ENCODE assay signal across 10 mouse cellular contexts in genomic region chr10:80383431-80383830, GRCm38 (mm10). TPM values are rescaled to one million over a fixed set of nuclear protein-coding genes. Genes with fewer than 3 reads are reported as not detected.
DNase-seq lines count a peak whose midpoint lies in the region; ATAC-seq and TF ChIP-seq lines count a peak whose summit lies in the region.
"Had no signal": no experiment of that assay in that cellular context is flagged by ENCODE, and none has a peak within 500 bp of the region (broad histone marks: within the 10 kb centered on the region; RNA-seq: fewer than 3 reads in every experiment).

No protein-coding gene starts in this region.

- H3K9me3 ChIP-seq in liver, embryonic 14.5 days (ENCODE audit: control insufficient read depth, low read length) = no peaks in the 10 kb centered on the region
- no peaks in the 10 kb centered on the region for H3K9me3 ChIP-seq in stomach, postnatal 0 days (ENCODE audit: control insufficient read depth, low read length)

- no peaks in the 10 kb centered on the region; the same call in 1 of the 2 replicates for H3K27me3 ChIP-seq in liver, embryonic 14.5 days (ENCODE audit: control insufficient read depth, insufficient read depth, low read length)
- H3K27me3 ChIP-seq in stomach, postnatal 0 days (ENCODE audit: control insufficient read depth, insufficient read depth, low read length) = no peaks in the 10 kb centered on the region

- no peak for TF ChIP-seq EP300 in liver, embryonic 14.5 days (IDR thresholded peaks at IDR 0.05; ENCODE audit: low read depth)
- TF ChIP-seq EP300 in stomach, postnatal 0 days (optimal IDR thresholded peaks at IDR 0.05) = no peak

- peak; percentile 39 for DNase-seq in adrenal gland, postnatal 10 days
- DNase-seq in adrenal gland, adult 8-10 months = no peak
- no peak for DNase-seq in lung, adult 2 months
- DNase-seq in lung, postnatal 25 days (ENCODE audit: low spot score) = no peak
- no peak for DNase-seq in liver, embryonic 14.5 days (ENCODE audit: low read depth in 3 of 3, low spot score in 3 of 3)
- no peak for DNase-seq in stomach, postnatal 0 days (ENCODE audit: low spot score)
- no peak for DNase-seq in urinary bladder, postnatal 14 days (ENCODE audit: low spot score)
- DNase-seq: layer of hippocampus, adult 9-11 months; thymus, postnatal 36 days had no signal

- no peak overlapping the region for H3K4me2 ChIP-seq in liver, embryonic 14.5 days (ENCODE audit: low read depth)
- no peak overlapping the region for H3K4me2 ChIP-seq in stomach, postnatal 0 days (replicated peaks; ENCODE audit: low read depth)

- peaks cover 8% of the 10 kb centered on the region for H3K36me3 ChIP-seq in liver, embryonic 14.5 days (replicated peaks; ENCODE audit: control insufficient read depth, insufficient read depth, low read depth)
- peaks cover 16% of the 10 kb centered on the region for H3K36me3 ChIP-seq in stomach, postnatal 0 days (ENCODE audit: control insufficient read depth, insufficient read depth, low read length)

- no peak for ATAC-seq in liver, embryonic 14.5 days (ENCODE audit: insufficient read depth)
- no peak for ATAC-seq in stomach, postnatal 0 days (ENCODE audit: low FRiP score, low TSS enrichment)
- ATAC-seq in megakaryocyte-erythroid progenitor cell, adult 5-6 weeks (replicated peaks; ENCODE audit: low FRiP score, low TSS enrichment, poor library complexity, severe bottlenecking) = no peak

- 48% methylated on average over 4 of the region's 4 CpGs for WGBS in lung, adult 2 months
- WGBS in liver, embryonic 14.5 days (ENCODE audit: insufficient replicate concordance) = 75% methylated on average over 4 of the region's 4 CpGs
- 54% methylated on average over 4 of the region's 4 CpGs for whole genome bisulfite sequencing in stomach, postnatal 0 days

- no peak overlapping the region for H3K4me3 ChIP-seq in lung, adult 2 months (replicated peaks; ENCODE audit: extremely low read depth, low read depth, low read length)
- no peak overlapping the region for H3K4me3 ChIP-seq in liver, embryonic 14.5 days (ENCODE audit: insufficient read depth in 1 of 2, low read depth in 2 of 2, low read length in 2 of 2)
- no peak overlapping the region for H3K4me3 ChIP-seq in stomach, postnatal 0 days (ENCODE audit: low read depth, low read length)

- no peak for TF ChIP-seq POLR2A in lung, adult 2 months (IDR thresholded peaks at IDR 0.05; ENCODE audit: borderline replicate concordance, extremely low read depth, low read depth, low read length)

- peak; percentile 40 for TF ChIP-seq CTCF in lung, adult 2 months (IDR thresholded peaks at IDR 0.05; ENCODE audit: insufficient read depth, low read length)
- peak; percentile 41; the same call in 1 of the 2 replicates for TF ChIP-seq CTCF in liver, embryonic 14.5 days (IDR thresholded peaks at IDR 0.05; ENCODE audit: low read depth)
- peak; percentile 42; the same call in 1 of the 2 replicates for TF ChIP-seq CTCF in stomach, postnatal 0 days (IDR thresholded peaks at IDR 0.05; ENCODE audit: low read depth)

- H3K27ac ChIP-seq in liver, embryonic 14.5 days = no peak overlapping the region
- no peak overlapping the region for H3K27ac ChIP-seq in stomach, postnatal 0 days (replicated peaks)

- no peak overlapping the region for H3K9ac ChIP-seq in liver, embryonic 14.5 days (replicated peaks)
- no peak overlapping the region for H3K9ac ChIP-seq in stomach, postnatal 0 days (ENCODE audit: low read length)

- peaks cover 9% of the 10 kb centered on the region for H3K4me1 ChIP-seq in lung, adult 2 months (ENCODE audit: control insufficient read depth, insufficient read depth, low read length)
- peaks cover 30 to 32% of the 10 kb centered on the region in 2 experiments for H3K4me1 ChIP-seq in liver, embryonic 14.5 days (replicated peaks; ENCODE audit: control insufficient read depth in 2 of 2, insufficient read depth in 2 of 2, low read length in 1 of 2)
- H3K4me1 ChIP-seq in stomach, postnatal 0 days (replicated peaks; ENCODE audit: control insufficient read depth, insufficient read depth) = peaks cover 12% of the 10 kb centered on the region; the same call in 1 of the 2 replicates

RNA-seq across cellular contexts. Expression of gene Mex3d, which starts 4.0 kb away (rescaled TPM):
- 10 to 100 TPM; 19.6 to 21.8 TPM for total RNA-seq in adrenal gland, postnatal 10 days (2021)
- total RNA-seq in adrenal gland, adult 8-10 months (2022) = 10 to 100 TPM; 17.4 to 21.6 (median 20.8) TPM
- polyA plus RNA-seq in lung, adult 2 months (2012; rRNA removed) = 37.5 and 48.3 TPM in 2 replicates
- 3.2 and 3.3 TPM in 2 replicates for polyA plus RNA-seq in liver, embryonic 14.5 days (2012; rRNA removed)
- polyA plus RNA-seq in liver, embryonic 14.5 days (2014; fragmentation: Nextera tagmentation; extraction: Ambion mirVana) = 0.55 and 1.1 TPM in 2 replicates
- polyA plus RNA-seq in stomach, postnatal 0 days (2015; fragmentation: Nextera tagmentation; extraction: Ambion mirVana) = 4.1 and 4.5 TPM in 2 replicates
- total RNA-seq in megakaryocyte-erythroid progenitor cell, adult 5-6 weeks (2014; fragmentation: Nextera tagmentation) = 8.0 and 9.1 TPM in 2 replicates
- total RNA-seq in megakaryocyte-erythroid progenitor cell, adult 5-6 weeks (2017) = 13.0 and 14.7 TPM in 2 replicates

RNA-seq across cellular contexts. Expression of gene Mbd3, which starts 15.9 kb away (rescaled TPM):
- 100 to 1,000 TPM; 103 to 113 TPM for total RNA-seq in adrenal gland, postnatal 10 days (2021)
- total RNA-seq in adrenal gland, adult 8-10 months (2022) = 100 to 1,000 TPM; 147 to 161 (median 156) TPM
- 131 and 143 TPM in 2 replicates for polyA plus RNA-seq in lung, adult 2 months (2012; rRNA removed)
- 66.7 and 79.5 TPM in 2 replicates for polyA plus RNA-seq in liver, embryonic 14.5 days (2012; rRNA removed)
- 43.7 and 44.3 TPM in 2 replicates for polyA plus RNA-seq in liver, embryonic 14.5 days (2014; fragmentation: Nextera tagmentation; extraction: Ambion mirVana)
- polyA plus RNA-seq in stomach, postnatal 0 days (2015; fragmentation: Nextera tagmentation; extraction: Ambion mirVana) = 81.1 and 82.9 TPM in 2 replicates
- total RNA-seq in megakaryocyte-erythroid progenitor cell, adult 5-6 weeks (2014; fragmentation: Nextera tagmentation) = 105 and 113 TPM in 2 replicates
- 80.0 and 93.8 TPM in 2 replicates for total RNA-seq in megakaryocyte-erythroid progenitor cell, adult 5-6 weeks (2017)

RNA-seq across cellular contexts. Expression of gene Uqcr11, which starts 23.2 kb away (rescaled TPM):
- total RNA-seq in adrenal gland, postnatal 10 days (2021) = 1,000 to 10,000 TPM; 1,321 to 1,365 TPM
- total RNA-seq in adrenal gland, adult 8-10 months (2022) = 100 to 1,000 TPM; 515 to 715 (median 604) TPM
- polyA plus RNA-seq in lung, adult 2 months (2012; rRNA removed) = 1,202 and 1,263 TPM in 2 replicates
- polyA plus RNA-seq in liver, embryonic 14.5 days (2012; rRNA removed) = 359 and 571 TPM in 2 replicates
- 729 and 738 TPM in 2 replicates for polyA plus RNA-seq in liver, embryonic 14.5 days (2014; fragmentation: Nextera tagmentation; extraction: Ambion mirVana)
- 859 and 899 TPM in 2 replicates for polyA plus RNA-seq in stomach, postnatal 0 days (2015; fragmentation: Nextera tagmentation; extraction: Ambion mirVana)
- total RNA-seq in megakaryocyte-erythroid progenitor cell, adult 5-6 weeks (2014; fragmentation: Nextera tagmentation) = 485 and 702 TPM in 2 replicates
- total RNA-seq in megakaryocyte-erythroid progenitor cell, adult 5-6 weeks (2017) = 241 and 254 TPM in 2 replicates

RNA-seq across cellular contexts. Expression of gene Plk5, which starts 27.2 kb away (rescaled TPM):
- under 1 TPM in 1 of 2 experiments, not detected in 1; 0.12 TPM for total RNA-seq in adrenal gland, postnatal 10 days (2021)
- total RNA-seq in adrenal gland, adult 8-10 months (2022) = 1 to 10 TPM in 1 of 4 experiments, under 1 TPM in 3; 0.21 to 1.3 (median 0.41) TPM
- 5.5 and 6.0 TPM in 2 replicates for polyA plus RNA-seq in lung, adult 2 months (2012; rRNA removed)
- 0.08 and 0.10 TPM in 2 replicates for polyA plus RNA-seq in liver, embryonic 14.5 days (2012; rRNA removed)
- 0.09 TPM in 1 of 2 replicates, not detected in the other for polyA plus RNA-seq in liver, embryonic 14.5 days (2014; fragmentation: Nextera tagmentation; extraction: Ambion mirVana)
- polyA plus RNA-seq in stomach, postnatal 0 days (2015; fragmentation: Nextera tagmentation; extraction: Ambion mirVana) = 0.07 TPM in 2 replicates
- total RNA-seq in megakaryocyte-erythroid progenitor cell, adult 5-6 weeks (2014; fragmentation: Nextera tagmentation) = 0.79 TPM in 1 of 2 replicates, not detected in the other
- not detected in 2 replicates for total RNA-seq in megakaryocyte-erythroid progenitor cell, adult 5-6 weeks (2017)

RNA-seq across cellular contexts. Expression of gene Adamtsl5, which starts 35.2 kb away (rescaled TPM):
- 10 to 100 TPM in 1 of 2 experiments, 1 to 10 TPM in 1; 7.6 to 18.7 TPM for total RNA-seq in adrenal gland, postnatal 10 days (2021)
- 10 to 100 TPM in 2 of 4 experiments, 1 to 10 TPM in 2; 9.2 to 11.1 (median 10.3) TPM for total RNA-seq in adrenal gland, adult 8-10 months (2022)
- 87.6 and 89.2 TPM in 2 replicates for polyA plus RNA-seq in lung, adult 2 months (2012; rRNA removed)
- 1.9 and 2.1 TPM in 2 replicates for polyA plus RNA-seq in liver, embryonic 14.5 days (2012; rRNA removed)
- 1.3 TPM in 2 replicates for polyA plus RNA-seq in liver, embryonic 14.5 days (2014; fragmentation: Nextera tagmentation; extraction: Ambion mirVana)
- 12.2 and 12.8 TPM in 2 replicates for polyA plus RNA-seq in stomach, postnatal 0 days (2015; fragmentation: Nextera tagmentation; extraction: Ambion mirVana)
- total RNA-seq in megakaryocyte-erythroid progenitor cell, adult 5-6 weeks (2014; fragmentation: Nextera tagmentation) = 1.5 and 3.3 TPM in 2 replicates
- 0.30 and 2.3 TPM in 2 replicates for total RNA-seq in megakaryocyte-erythroid progenitor cell, adult 5-6 weeks (2017)
